Mouse (Mus musculus) spleen, postnatal 14 days (tissue): ENCODE data around the gene Lrcol1.

Source experiments
- DNase-seq, 2 experiments: peaks; one replicate each; pipeline ENCODE4 v3.0.0; 2021 to 2022; ENCODE audit warnings: low spot score in 2 of 2

The Lrcol1 gene

DNA sequence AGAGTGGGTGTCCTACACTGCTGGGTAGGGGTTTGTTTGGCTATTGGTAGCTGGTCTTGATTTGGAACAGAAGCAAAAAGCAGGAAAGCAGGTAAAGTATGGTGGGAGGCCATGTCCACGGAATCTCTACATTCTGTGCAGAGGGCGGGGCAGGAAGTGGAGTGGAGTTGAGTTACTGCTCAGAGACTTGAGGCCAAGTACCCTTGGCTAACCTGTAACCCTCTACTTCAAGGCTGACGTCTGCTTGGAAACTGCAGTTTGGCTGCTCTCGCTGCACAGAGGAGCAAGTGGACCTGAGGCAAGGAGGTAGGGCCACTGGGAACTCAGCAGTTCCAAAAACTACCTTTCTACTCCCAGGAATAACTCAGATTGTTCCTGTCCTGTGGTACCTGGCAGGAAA is at the start of gene Lrcol1:
Lrcol1 (plus strand) TSS at position 207 of the 400 bp plus-strand sequence.
- no peak for DNase-seq

- DNase-seq: no peak
Observed at GRCm38 (mm10) chr5:110296637-110297036, 47.9 kb upstream of the Lrcol1 start.

GRCm38 (mm10) chr5:110300591-110300990 is 43.9 kb upstream of the Lrcol1 start:
- DNase-seq: no peak

DNA sequence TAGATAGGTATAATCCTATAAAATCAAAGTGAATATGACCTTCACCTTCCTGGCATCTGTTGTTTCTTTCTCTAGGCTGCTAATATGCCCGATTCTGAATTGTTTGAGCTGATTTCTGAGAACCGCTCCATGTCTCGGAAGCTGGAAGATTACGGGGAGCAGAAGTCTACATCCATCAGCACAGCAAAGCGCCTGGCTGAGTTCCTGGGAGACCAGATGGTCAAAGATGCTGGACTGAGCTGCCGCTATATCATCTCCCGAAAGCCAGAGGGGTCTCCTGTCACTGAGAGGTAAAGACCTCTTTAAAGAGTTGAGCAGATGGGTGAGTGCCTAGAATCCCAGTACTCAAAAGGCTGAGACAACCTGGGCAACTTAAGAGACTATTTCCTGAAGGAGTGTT is 35.7 kb upstream of the Lrcol1 start:
- DNase-seq: no peak

GRCm38 (mm10) chr5:110313127-110313526 is 31.4 kb upstream of the Lrcol1 start:
- DNase-seq: no peak

DNA sequence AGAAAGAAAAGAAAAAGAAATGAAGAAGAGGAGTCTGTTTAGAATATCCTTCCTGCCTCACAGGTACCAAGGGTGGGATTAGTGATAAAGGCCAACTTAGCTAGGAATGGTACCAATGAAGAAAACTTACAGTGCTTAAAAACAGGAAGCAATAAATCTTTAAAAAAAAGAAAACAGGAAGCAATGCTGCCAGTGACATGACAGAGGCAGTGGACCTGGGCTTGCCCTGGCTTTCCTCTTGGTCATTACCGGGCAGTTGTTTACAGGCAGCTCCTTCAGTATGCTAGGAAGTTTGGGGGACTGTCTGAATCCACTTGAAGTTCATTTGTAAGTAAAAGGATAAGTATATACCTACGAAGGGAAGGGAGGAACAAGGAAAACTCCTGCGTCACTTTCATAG is 14.0 kb upstream of the Lrcol1 start:
- DNase-seq: no peak

DNA sequence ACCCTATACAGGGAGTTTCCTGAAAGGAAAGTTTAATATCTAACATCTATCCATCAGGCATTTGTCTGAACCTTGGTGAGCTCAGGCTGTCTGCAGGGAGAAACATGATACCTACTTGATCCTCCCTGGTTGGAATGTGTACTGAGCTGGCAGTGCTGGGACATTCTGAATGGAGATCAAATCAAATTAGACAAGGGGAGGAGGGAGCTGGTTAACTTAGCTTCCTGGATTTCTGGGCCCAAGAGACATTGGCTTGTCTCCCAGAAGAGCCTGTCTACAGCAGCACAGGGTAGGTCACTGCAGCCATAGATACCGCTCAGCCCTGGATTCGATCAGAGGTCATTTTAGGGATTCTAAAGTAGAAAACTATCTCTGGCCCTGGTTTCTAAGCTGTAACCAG is 5.7 kb upstream of the Lrcol1 start:
- DNase-seq: no peak

DNA sequence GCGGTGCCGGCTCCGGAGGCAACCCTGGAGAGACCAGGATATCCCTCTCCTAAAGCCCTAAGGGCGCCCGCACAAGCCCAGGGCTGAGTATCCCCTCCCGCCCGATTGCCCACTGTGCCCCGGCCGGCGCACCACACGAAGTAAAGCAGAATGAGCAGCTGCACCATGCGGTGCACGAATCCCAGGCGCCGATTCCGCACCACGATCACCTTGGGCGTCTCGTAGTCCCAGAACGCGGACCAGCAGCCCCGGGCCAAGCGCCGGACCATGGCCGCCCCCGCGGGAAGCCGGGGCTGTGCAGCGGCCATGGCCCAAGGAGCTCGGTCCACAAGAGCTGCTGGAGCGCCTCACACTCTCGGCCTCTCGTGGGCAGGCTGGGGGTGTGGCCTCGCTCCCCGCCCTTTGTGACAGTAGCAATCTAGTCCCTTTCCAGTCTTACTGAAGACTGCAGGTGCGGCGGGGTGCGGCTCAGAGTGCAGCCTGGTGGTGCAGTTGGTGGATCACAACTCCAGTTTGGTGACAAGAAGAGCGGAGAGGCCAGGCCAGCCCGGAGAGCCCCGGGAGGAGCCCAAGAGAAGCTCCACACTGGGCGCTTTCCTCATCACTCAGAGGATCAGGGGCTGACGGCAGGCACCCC is 1.8 kb upstream of the Lrcol1 start, which contains the start of gene P2rx2:
P2rx2 (minus strand) TSS at position 565 of the 637 bp plus-strand sequence.
- DNase-seq: no peak

DNA sequence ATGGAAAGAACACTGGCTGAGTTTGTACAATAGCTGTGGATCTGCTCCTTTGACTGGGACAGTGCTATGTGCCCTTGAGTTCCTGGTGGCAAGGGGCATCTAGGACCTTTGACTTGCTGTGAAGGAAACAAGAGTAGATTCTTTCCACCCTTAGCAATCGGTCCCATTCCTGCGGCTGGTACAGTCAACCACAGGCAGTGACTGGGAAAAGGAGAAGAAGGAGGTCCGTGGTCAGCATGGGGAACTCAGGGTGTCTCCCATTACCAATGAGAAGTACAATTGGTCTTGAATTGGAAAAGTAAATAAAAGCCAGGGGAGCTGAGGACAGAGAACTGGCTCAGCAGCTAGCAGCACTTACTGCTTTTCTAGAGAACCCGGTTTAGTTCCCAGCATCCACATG is 1.0 kb downstream of the Lrcol1 start:
- DNase-seq: no peak

GRCm38 (mm10) chr5:110347006-110347405 is 2.5 kb downstream of the Lrcol1 start:
- no peak for DNase-seq

- DNase-seq: no peak
Observed at GRCm38 (mm10) chr5:110354716-110355115, 10.2 kb downstream of the Lrcol1 start.

DNA sequence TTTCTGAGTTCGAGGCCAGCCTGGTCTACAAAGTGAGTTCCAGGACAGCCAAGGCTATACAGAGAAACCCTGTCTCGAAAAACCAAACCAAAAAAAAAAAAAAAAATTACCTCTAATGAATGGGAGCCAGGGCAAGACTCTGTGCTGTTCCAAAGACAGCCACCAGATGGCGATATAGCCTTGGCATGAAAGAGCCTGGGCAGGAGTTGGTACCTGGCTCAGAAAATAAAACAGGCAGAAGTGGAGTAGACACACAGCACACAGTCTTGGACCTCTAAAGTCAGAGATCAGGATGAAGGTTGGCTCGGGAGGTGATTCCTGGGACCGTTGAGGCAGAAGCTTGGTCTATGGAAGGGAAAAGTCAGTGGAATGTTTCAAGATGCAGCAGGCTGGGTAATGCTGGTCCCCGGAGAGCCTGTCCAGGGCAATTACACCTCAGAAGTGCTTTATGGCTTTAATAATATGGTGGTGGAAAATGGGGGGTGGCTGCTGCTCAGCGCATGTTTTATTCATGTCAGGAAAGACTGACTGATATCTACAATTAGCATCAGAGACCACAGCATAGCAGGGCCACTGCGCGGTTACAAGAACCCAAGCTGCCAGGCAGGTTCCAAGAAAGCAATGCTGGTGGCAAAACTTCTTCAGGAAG is 13.1 kb downstream of the Lrcol1 start:
- peak; percentile 52 to 78 for DNase-seq

GRCm38 (mm10) chr5:110361465-110361864 is 16.9 kb downstream of the Lrcol1 start:
- DNase-seq: no peak

DNA sequence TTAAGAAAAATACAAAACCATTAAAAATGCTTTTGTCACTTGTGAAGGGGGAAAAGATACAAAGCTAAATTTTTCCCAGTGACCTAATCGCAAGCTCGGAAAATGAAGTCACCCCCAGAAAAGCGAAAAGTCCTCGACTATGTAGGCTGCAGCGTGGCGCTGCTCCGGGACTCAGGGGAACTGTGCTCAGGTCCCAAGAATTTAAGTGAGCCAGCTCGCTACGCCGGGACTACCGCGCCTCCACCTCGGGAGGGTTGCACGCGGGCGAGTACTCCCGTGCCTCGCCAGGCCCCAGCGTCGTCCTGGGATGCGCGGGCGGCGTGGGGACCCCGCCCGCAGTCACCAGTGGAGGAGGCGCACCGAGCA is 18.3 kb downstream of the Lrcol1 start:
- DNase-seq: no peak

GRCm38 (mm10) chr5:110363179-110363821 is 18.8 kb downstream of the Lrcol1 start:
- DNase-seq: peak in 1 of 2 experiments; percentile 53

DNA sequence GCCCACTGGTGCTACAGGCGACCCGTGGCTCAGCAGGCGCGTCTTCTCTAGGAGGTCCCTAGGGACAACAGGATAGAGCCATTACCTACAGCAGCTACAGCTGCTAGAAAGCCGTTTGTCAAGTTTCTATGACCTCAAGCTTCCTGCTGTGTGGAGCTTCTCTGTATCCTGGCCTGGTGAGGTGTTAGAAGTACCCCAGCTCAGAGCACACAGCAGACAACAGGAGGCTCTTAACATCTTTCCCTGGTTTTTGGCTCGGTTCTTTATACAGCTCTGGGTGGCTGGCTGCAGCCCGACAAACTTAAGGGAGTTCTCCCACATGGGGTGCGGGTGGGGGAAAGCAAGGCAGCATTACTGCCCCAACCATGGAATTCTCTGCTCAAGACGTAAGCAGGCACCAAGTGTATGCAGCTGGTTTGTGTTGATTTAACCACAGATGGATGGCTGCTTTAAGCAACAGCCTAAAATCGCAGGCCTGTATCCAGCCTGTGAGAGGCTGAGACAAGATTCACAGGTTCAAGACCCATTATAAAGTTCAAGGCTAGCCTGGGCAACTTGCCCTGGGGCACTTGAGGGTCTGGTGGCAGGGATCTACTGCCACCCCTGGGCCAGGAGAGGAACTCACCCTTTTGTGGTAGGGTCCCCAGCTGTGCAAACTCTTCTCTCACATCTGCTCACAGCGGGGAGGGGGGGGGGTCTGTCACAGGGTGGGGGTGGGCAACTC is 19.5 kb downstream of the Lrcol1 start:
- no peak for DNase-seq

GRCm38 (mm10) chr5:110376802-110377433 is 32.4 kb downstream of the Lrcol1 start:
- DNase-seq: peak; percentile 34 to 53

GRCm38 (mm10) chr5:110378181-110378583 is 33.7 kb downstream of the Lrcol1 start:
- DNase-seq: no peak

DNA sequence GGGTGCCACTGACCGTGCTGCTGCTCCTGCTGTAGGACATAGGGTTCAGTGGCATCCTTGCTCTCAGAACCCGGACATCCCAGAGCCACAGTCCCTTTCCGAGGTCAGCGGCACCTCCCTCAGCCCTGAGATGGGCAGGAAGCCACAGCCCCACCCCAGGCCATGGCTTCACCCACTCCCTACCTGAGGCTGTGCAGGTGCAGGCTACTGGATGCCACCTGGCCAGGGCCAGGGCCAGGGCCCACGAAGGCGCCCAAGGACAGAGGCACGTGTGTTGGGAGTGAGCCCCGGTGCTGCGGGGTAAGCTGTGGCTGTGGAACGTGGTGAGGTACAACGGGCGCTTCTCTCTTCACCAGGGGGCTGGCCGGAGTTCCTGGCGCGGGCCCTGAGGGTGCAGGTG is 34.6 kb downstream of the Lrcol1 start:
- DNase-seq: no peak

GRCm38 (mm10) chr5:110379823-110380222 is 35.3 kb downstream of the Lrcol1 start:
- no peak for DNase-seq

DNA sequence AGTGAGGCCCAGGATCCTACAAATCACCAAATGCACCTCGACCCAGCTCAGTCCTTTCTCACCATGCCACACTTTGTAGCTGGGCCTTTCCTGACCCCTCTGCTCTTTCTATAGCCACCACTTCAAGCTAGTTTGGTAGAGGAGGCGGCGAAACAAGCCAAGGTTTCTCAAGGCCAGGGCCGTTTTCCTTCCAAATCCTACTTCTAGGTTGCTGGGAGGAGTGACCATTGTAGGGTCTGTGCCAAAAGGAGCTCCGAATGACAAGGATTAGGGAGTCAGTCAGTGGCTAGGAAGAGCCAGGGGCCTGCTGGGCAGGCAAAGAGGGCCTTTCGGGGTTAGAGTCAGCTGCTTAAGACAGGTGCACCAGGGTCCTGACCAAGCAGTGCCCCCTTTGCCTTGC is 40.0 kb downstream of the Lrcol1 start:
- DNase-seq: no peak

DNA sequence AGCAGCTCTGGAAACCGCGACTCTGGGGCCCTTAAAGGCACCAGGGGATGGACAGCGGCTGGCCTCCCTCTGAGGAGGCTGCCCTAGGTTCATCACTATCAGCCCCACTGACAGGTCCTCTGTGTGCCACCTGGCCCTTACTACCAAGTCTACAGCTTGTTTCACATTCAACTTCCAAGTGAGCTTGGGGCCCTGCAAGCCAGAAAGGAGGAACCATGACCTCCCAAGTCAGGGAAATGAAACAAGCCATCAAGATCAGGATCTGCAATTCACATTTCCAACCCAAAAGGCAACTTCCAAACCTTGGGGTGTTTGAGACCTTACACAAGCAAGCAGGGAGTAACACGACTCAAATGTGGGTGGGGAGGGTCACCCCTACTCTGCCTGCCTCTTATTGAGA is 40.7 kb downstream of the Lrcol1 start:
- no peak for DNase-seq
